Mouse (Mus musculus) adrenal gland, postnatal 10 days (tissue): ENCODE measurements around the gene Tmem115. TPM values are rescaled to one million over a fixed set of nuclear protein-coding genes. Genes with fewer than 3 reads are reported as not detected.

Experiments
- DNase-seq: peaks from one replicate; pipeline ENCODE4 v3.0.0; 2021; ENCODE audit warnings: mixed read lengths
- long read RNA-seq, 2 experiments: library from polyadenylated mRNA; stranded (forward); transcript quantifications; one replicate each; pipeline ENCODE4 v2.0.0; 2021
- total RNA-seq, 2 experiments: library from RNA; stranded (reverse); gene quantifications; 2 replicates each; pipeline ENCODE4 v1.2.3; 2021

The Tmem115 gene
- total RNA-seq = 10 to 100 TPM; 31.4 to 37.6 TPM
- long read RNA-seq, experiment 1, transcript Tmem115-201 (2 exons, 2,194 nt) = major isoform, 99 of 103 reads
- long read RNA-seq, experiment 1, partial matches to known transcripts = 4 of 103 reads
- long read RNA-seq, experiment 1, other reads (novel, unspliced or antisense) = 0 of 103 reads
- long read RNA-seq, experiment 2, transcript Tmem115-201 (2 exons, 2,194 nt) = major isoform, 53 of 53 reads
- long read RNA-seq, experiment 2, partial matches to known transcripts = 0 of 53 reads
- long read RNA-seq, experiment 2, other reads (novel, unspliced or antisense) = 0 of 53 reads

- peak; percentile 92 for DNase-seq
These were observed at the start of gene Tmem115 for GRCm38 (mm10) chr9:107533791-107534407. Tmem115 (plus strand) TSS chr9:107533945.

DNA sequence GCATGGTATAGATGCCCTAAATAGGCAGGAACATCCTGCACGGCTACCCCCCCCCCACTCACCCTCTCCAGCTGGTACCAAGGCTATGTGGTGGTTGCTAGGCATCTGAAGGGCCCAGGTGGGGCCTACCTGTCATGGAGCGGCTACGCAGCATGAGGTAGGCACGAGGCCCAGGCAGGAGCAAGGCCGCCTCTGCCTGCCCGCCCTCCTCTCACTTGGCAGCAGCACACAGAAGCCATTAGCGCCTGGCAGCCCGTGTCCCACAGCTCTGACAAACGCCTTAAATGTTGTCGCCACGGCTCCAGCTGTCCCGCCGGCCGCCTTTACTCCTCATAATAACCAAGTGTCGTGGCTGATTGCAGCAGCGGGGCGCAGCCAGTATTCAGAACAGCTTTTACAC, 49.4 kb upstream of the Tmem115 start:
- no peak for DNase-seq

DNA sequence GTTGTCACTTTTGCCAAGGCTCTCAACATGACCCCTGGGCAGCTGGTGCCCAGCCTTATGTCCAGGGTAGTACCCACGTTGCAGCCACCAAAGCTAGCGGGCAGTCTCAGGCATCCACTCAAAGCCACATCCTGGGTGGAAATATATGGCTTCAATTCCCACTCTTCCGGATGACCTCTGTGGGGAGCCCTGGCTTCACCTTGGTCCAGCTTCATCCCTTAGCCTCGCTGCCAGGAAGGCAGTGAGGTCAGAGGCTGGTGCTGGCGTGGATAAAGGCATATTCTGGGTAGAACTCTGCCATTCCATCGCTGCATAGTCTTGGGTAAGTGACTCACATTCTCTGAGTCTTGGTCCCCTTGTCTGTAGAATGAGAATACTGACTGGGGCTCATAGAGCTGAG, 49.0 kb upstream of the Tmem115 start:
- DNase-seq = no peak

- no peak for DNase-seq
These were observed 47.7 kb upstream of the Tmem115 start for GRCm38 (mm10) chr9:107486086-107486485.

DNA sequence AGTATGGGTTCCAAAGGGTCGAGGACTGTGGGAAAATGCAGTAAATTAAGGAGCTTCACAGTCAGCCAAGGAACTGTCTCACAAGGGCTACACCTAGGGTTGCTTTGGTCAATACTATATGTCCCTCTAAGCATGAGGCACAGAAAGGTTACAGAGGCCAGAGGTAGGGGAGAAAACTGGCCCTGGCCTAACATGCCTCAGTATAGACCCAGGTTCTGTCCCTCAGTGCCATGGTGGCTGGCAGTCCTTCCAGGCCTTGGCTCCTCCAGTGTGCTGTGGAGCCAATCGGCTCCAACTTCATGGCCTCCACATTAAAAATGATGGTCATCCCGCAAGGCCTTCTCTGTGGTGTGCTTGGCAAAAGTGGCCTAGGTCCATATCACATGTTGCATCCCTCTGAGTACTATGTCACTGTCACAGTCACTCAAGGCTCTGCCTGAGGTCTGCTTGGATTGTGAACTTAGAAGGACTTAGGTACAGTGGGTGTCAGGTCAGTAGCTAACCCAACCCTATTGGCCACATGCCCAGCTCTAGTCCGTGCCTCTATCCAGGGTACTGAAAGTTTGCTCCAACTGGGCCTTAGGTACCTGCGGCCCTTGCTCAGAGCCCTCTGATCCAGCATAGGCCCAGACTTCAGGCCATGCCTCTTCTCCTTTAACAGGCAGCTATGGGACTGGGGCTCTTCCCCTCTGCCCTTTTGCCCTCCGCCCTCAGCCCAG, 47.1 kb upstream of the Tmem115 start:
- peak; percentile 70 for DNase-seq

- DNase-seq = no peak
These were observed 43.6 kb upstream of the Tmem115 start for GRCm38 (mm10) chr9:107490146-107490545.

GRCm38 (mm10) chr9:107490625-107491024, 43.1 kb upstream of the Tmem115 start:
- no peak for DNase-seq

- DNase-seq = no peak
These were observed 40.2 kb upstream of the Tmem115 start for GRCm38 (mm10) chr9:107493511-107493910.

- DNase-seq = no peak
These were observed 39.5 kb upstream of the Tmem115 start for GRCm38 (mm10) chr9:107494238-107494637.

DNA sequence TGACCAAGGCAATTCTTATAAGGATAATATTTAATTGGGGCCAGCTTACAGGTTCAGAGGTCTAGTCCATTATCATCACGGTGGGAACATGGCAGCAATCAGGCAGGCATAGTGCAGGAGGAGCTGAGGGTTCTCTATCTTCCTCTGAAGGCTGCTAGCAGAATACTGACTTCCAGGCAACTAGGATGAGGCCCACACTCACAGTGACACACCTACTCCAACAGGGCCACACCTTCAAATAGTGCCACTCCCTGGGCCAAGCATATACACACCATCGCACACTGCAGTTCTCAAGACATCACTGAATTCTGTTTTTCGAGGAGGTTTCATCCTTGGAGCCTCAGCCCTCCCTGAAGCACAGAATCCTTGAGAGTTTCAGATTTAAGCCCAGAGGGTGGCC, 37.4 kb upstream of the Tmem115 start:
- DNase-seq = no peak

GRCm38 (mm10) chr9:107500708-107501286, 32.9 kb upstream of the Tmem115 start:
- DNase-seq = no peak

GRCm38 (mm10) chr9:107502131-107502846, 31.5 kb upstream of the Tmem115 start:
- DNase-seq = no peak

- peak; percentile 48 for DNase-seq
These were observed 28.8 kb upstream of the Tmem115 start for GRCm38 (mm10) chr9:107504662-107505537.

DNA sequence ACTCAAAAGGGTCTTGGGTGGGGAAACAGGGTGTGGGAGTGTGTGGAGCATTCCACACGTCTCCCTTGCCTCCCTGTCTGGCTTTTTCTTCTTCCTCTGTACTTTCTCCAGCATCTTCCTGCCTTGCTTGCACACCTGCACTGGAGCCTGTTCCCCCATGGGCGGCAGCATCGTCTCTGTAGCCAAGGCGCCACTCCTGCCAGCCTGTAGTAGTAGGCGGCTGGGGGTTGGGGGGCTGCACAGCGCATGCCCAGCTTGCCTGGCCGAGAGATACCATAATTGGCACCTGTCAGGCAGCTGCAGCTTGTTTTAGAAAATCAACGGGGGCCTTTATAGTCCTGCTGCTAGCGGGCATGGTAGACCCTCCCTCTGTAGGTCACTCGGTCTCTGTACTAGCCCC, 25.5 kb upstream of the Tmem115 start:
- no peak for DNase-seq

- no peak for DNase-seq
These were observed 23.2 kb upstream of the Tmem115 start for GRCm38 (mm10) chr9:107510384-107511100.

DNA sequence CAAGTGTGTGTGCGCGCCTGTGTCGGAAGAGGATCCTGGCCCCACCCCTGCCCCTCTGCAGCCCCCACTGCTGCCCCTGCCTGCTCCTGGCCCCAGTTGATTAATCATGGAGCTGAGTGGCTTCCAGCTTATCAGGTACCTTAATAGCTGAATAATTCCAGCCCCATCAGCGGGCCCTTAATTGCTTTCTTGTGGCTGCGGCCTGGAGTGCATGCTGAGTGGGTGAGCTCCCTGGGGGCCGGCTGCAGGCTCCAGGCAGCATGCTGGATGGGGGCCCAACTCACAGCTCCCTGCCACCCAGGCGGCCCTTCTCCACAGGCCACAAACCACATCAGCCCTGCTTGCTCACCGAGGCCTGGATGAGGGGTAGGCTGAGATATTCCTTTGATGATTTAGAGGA, 22.3 kb upstream of the Tmem115 start:
- DNase-seq = no peak

GRCm38 (mm10) chr9:107512326-107512725, 21.4 kb upstream of the Tmem115 start:
- no peak for DNase-seq

GRCm38 (mm10) chr9:107514303-107514955, 19.3 kb upstream of the Tmem115 start:
- peak; percentile 91 for DNase-seq

DNA sequence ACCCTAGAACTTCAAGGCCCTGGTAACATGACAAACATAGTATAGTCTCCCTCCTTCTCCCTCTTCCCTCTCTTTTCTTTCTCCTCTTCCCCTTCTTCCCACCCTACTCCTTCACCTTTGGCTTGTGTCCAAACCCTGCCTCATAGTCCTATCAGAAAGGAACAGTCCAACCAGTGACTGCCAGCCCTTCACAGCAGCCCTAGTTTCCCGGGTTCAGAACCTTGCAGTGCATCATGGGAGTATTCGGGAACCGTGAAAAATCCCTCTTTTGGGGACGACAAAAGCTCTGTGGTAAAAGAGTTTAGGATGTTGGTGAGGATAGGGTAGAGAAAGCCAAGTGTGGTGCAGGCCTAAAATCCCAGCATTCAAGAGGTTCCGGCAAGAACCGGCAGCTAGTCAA, 13.4 kb upstream of the Tmem115 start:
- no peak for DNase-seq

GRCm38 (mm10) chr9:107521190-107521589, 12.6 kb upstream of the Tmem115 start:
- DNase-seq = no peak
